Mouse (Mus musculus): ENCODE results near the gene Abca1. TPM values are rescaled to one million over a fixed set of nuclear protein-coding genes. Genes with fewer than 3 reads are reported as not detected.

The Abca1 gene
- total and polyA plus RNA-seq, 3 experiments: 4.2 to 23.5 (median 13.1) TPM

GRCm38 (mm10) chr4:53108194-53108593 is 51.5 kb downstream of the Abca1 start:
- no peak for TF ChIP-seq CTCF (IDR thresholded peaks at IDR 0.05)
- TF ChIP-seq EP300 (IDR thresholded peaks at IDR 0.05; ENCODE audit: insufficient read depth, low read depth, low read length): no peak
- no peak for TF ChIP-seq POLR2A (IDR thresholded peaks at IDR 0.05; ENCODE audit: insufficient read depth, low read depth, low read length)
- no peak overlapping the region for H3K9ac ChIP-seq (ENCODE audit: low read depth, low read length)
- DNase-seq: peak in 1 of 2 experiments; percentile 61
- intact Hi-C loops (cut with DNase I): no loop called here
- peaks cover 36% of the 10 kb centered on the region for H3K36me3 ChIP-seq (ENCODE audit: control insufficient read depth, insufficient read depth, low read length)
- no peaks in the 10 kb centered on the region for H3K79me2 ChIP-seq (replicated peaks; ENCODE audit: control insufficient read depth, insufficient read depth, low read length)
- H3K4me1 ChIP-seq (ENCODE audit: control insufficient read depth, insufficient read depth, low read length): peaks cover 12% of the 10 kb centered on the region
- no peak overlapping the region for H3K4me3 ChIP-seq
- no peaks in the 10 kb centered on the region for H3K27me3 ChIP-seq (ENCODE audit: control insufficient read depth, insufficient read depth, low read length)
- 72% methylated on average over 4 of the region's 4 CpGs for WGBS
- H3K27ac ChIP-seq: peak overlapping the region; percentile 41; the same call in 1 of the 2 replicates

DNA sequence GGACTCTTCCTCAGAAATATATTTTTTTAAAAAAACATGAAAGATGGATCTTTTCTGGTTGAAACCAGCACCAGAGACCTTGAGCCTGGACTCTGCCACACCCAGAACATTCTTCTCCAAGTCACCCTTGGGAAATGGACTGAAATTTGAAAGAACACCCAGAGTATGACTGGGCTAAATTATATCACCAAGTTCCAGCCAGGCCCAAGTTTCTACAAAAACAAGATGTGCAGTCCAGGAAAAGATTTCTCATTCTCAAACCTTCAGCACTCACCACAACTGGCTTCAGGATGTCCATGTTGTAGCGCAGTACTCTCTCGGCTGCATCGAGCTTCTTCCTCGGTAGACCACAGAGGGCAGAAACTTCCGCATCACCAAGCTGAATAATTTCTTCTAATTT is 53.0 kb downstream of the Abca1 start:
- H3K79me2 ChIP-seq (replicated peaks; ENCODE audit: control insufficient read depth, insufficient read depth, low read length): no peaks in the 10 kb centered on the region
- H3K27me3 ChIP-seq (ENCODE audit: control insufficient read depth, insufficient read depth, low read length): no peaks in the 10 kb centered on the region
- peaks cover 35% of the 10 kb centered on the region for H3K36me3 ChIP-seq (ENCODE audit: control insufficient read depth, insufficient read depth, low read length)
- no peak overlapping the region for H3K9ac ChIP-seq (ENCODE audit: low read depth, low read length)
- TF ChIP-seq EP300 (IDR thresholded peaks at IDR 0.05; ENCODE audit: insufficient read depth, low read depth, low read length) (no peak), CTCF (IDR thresholded peaks at IDR 0.05) (no peak), POLR2A (IDR thresholded peaks at IDR 0.05; ENCODE audit: insufficient read depth, low read depth, low read length) (no peak)
- H3K27ac ChIP-seq: peak overlapping the region; percentile 34
- H3K4me3 ChIP-seq: no peak overlapping the region
- 80% methylated on average over 5 of the region's 5 CpGs for WGBS
- peaks cover 9% of the 10 kb centered on the region for H3K4me1 ChIP-seq (ENCODE audit: control insufficient read depth, insufficient read depth, low read length)
- DNase-seq: peak in 1 of 2 experiments; percentile 30
- intact Hi-C loops (cut with DNase I): no loop called here

DNA sequence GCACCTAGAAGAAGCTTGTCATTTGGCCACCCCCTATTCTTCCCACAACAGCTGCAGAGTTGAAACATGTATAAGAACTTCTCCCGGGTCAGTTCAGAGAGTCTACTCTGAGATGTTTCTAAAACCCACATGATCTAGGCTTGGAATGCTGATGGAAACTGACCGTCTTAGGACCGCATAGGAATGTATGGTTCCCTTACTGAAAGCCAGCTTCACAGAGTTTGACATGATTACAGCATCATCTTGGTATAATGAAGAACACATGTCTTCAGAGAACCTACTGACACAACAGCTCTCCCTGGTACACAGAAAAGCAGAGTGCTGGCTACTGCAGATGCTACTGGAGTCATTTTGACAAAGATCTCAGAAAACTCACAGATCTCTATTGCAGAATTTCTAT is 53.6 kb downstream of the Abca1 start:
- H3K27ac ChIP-seq: peak overlapping the region; percentile 23
- no peak overlapping the region for H3K9ac ChIP-seq (ENCODE audit: low read depth, low read length)
- intact Hi-C loops (cut with DNase I): no loop called here
- H3K4me3 ChIP-seq: no peak overlapping the region
- DNase-seq: no peak
- no peak for TF ChIP-seq CTCF (IDR thresholded peaks at IDR 0.05)
- no peak for TF ChIP-seq EP300 (IDR thresholded peaks at IDR 0.05; ENCODE audit: insufficient read depth, low read depth, low read length)
- no peak for TF ChIP-seq POLR2A (IDR thresholded peaks at IDR 0.05; ENCODE audit: insufficient read depth, low read depth, low read length)
- no peaks in the 10 kb centered on the region for H3K27me3 ChIP-seq (ENCODE audit: control insufficient read depth, insufficient read depth, low read length)
- WGBS: 87% methylated on average over 3 of the region's 3 CpGs
- H3K4me1 ChIP-seq (ENCODE audit: control insufficient read depth, insufficient read depth, low read length): peaks cover 11% of the 10 kb centered on the region
- no peaks in the 10 kb centered on the region for H3K79me2 ChIP-seq (replicated peaks; ENCODE audit: control insufficient read depth, insufficient read depth, low read length)
- H3K36me3 ChIP-seq (ENCODE audit: control insufficient read depth, insufficient read depth, low read length): peaks cover 37% of the 10 kb centered on the region

- DNase-seq: no peak
- 51% methylated on average over 3 of the region's 3 CpGs for WGBS
- intact Hi-C loops (cut with DNase I): no loop called here
- H3K27ac ChIP-seq: no peak overlapping the region
- H3K36me3 ChIP-seq (ENCODE audit: control insufficient read depth, insufficient read depth, low read length): peaks cover 36% of the 10 kb centered on the region
- H3K9ac ChIP-seq (ENCODE audit: low read depth, low read length): no peak overlapping the region
- TF ChIP-seq POLR2A (IDR thresholded peaks at IDR 0.05; ENCODE audit: insufficient read depth, low read depth, low read length) (no peak), CTCF (IDR thresholded peaks at IDR 0.05) (no peak), EP300 (IDR thresholded peaks at IDR 0.05; ENCODE audit: insufficient read depth, low read depth, low read length) (no peak)
- H3K4me3 ChIP-seq: no peak overlapping the region
- H3K79me2 ChIP-seq (replicated peaks; ENCODE audit: control insufficient read depth, insufficient read depth, low read length): no peaks in the 10 kb centered on the region
- no peaks in the 10 kb centered on the region for H3K27me3 ChIP-seq (ENCODE audit: control insufficient read depth, insufficient read depth, low read length)
- H3K4me1 ChIP-seq (ENCODE audit: control insufficient read depth, insufficient read depth, low read length): peaks cover 12% of the 10 kb centered on the region
These were observed 55.1 kb downstream of the Abca1 start for GRCm38 (mm10) chr4:53104634-53105033.

DNA sequence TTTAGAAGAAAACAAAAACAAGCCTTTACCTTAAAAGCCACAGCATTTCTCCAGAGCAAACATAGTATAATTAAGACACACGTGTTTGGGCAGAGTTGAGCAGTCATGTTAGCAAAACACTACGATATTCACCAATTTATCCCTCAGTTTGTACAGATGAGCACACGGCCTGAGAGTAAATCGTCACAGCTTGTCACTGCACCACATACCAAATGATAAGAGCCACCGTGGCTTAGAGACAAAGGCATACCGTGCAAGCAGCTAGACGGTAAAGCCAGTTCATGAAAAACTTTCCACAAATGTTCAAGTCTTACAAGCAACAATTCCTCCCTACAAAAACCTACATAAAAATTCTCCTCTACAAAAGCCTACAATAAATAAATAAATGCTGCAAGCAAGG is 57.2 kb downstream of the Abca1 start:
- Histone ChIP-seq H3K4me3 (no peak overlapping the region), H3K4me1 (ENCODE audit: control insufficient read depth, insufficient read depth, low read length) (peaks cover 12% of the 10 kb centered on the region), H3K36me3 (ENCODE audit: control insufficient read depth, insufficient read depth, low read length) (peaks cover 30% of the 10 kb centered on the region), H3K79me2 (replicated peaks; ENCODE audit: control insufficient read depth, insufficient read depth, low read length) (no peaks in the 10 kb centered on the region), H3K27me3 (ENCODE audit: control insufficient read depth, insufficient read depth, low read length) (no peaks in the 10 kb centered on the region), H3K9ac (ENCODE audit: low read depth, low read length) (no peak overlapping the region), H3K27ac (peak overlapping the region; percentile 5)
- DNase-seq: no peak
- intact Hi-C loops (cut with DNase I): no loop called here
- no peak for TF ChIP-seq POLR2A (IDR thresholded peaks at IDR 0.05; ENCODE audit: insufficient read depth, low read depth, low read length)
- no peak for TF ChIP-seq EP300 (IDR thresholded peaks at IDR 0.05; ENCODE audit: insufficient read depth, low read depth, low read length)
- TF ChIP-seq CTCF (IDR thresholded peaks at IDR 0.05): no peak
- WGBS: 50% methylated on average over 7 of the region's 7 CpGs

DNA sequence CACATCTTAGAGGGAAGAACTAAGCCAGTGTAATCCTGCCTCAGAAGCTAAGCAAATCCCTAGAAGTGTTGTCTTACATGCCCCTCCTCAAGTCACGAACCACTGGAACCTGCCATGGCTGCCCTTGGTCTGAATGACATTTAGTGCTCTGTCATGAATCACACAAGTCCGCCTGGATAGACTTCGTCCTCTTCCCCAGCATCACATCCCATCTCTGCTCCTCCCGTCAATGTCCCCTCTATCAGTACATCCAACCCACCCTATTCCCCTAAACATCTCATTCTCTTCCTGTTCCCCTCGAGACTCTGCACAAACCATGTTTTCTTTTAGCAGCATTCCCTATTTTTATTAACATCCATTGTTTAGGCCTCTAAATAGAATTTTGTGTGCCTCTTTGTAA is 58.4 kb downstream of the Abca1 start:
- WGBS: 56% methylated on average over 5 of the region's 5 CpGs
- Histone ChIP-seq H3K4me1 (ENCODE audit: control insufficient read depth, insufficient read depth, low read length) (peaks cover 9% of the 10 kb centered on the region), H3K27ac (peak overlapping the region; percentile 71), H3K4me3 (no peak overlapping the region), H3K27me3 (ENCODE audit: control insufficient read depth, insufficient read depth, low read length) (no peaks in the 10 kb centered on the region), H3K9ac (ENCODE audit: low read depth, low read length) (no peak overlapping the region), H3K36me3 (ENCODE audit: control insufficient read depth, insufficient read depth, low read length) (peaks cover 21% of the 10 kb centered on the region), H3K79me2 (replicated peaks; ENCODE audit: control insufficient read depth, insufficient read depth, low read length) (no peaks in the 10 kb centered on the region)
- intact Hi-C loops (cut with DNase I): loop anchor here (2.0 kb wide), 1 partner anchor 23 kb away; no protein-coding TSS in a partner anchor
- TF ChIP-seq EP300 (IDR thresholded peaks at IDR 0.05; ENCODE audit: insufficient read depth, low read depth, low read length): no peak
- TF ChIP-seq CTCF (IDR thresholded peaks at IDR 0.05): no peak
- no peak for TF ChIP-seq POLR2A (IDR thresholded peaks at IDR 0.05; ENCODE audit: insufficient read depth, low read depth, low read length)
- DNase-seq: no peak

Measured in heart, adult 2 months (tissue).